Mouse (Mus musculus): Measurements from ENCODE around the gene Ptprm. TPM values are rescaled to one million over a fixed set of nuclear protein-coding genes. Genes with fewer than 3 reads are reported as not detected.

The Ptprm gene
- total and polyA plus RNA-seq, 3 experiments = not detected

DNA sequence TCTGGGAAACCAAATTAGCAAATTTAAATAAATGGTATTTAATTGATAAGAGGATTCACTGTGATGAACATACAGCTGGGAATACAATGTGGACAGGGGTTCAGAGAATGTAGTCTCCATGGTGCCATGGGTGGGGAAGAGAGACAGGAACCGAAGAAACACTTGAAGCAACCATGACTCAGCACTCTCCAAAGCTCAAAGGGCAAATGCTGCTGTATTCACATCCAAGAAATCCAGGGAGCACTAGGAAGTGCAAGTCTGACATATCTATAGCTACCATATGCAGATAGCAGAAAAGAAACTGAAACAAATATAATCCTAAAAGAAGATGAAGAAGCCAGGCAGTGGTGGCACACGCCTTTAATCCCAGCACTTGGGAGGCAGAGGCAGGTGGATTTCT, 531.9 kb downstream of the Ptprm start:
- Histone ChIP-seq H3K27ac (ENCODE audit: control insufficient read depth, low read depth, low read length) (no peak overlapping the region), H3K9me3 (replicated peaks; ENCODE audit: insufficient read depth, low read length) (no peaks in the 10 kb centered on the region), H3K36me3 (ENCODE audit: control insufficient read depth in 1 of 2, insufficient read depth in 2 of 2, low read length in 2 of 2) (no peaks in the 10 kb centered on the region), H3K79me2 (ENCODE audit: control insufficient read depth, insufficient read depth, low read length, poor library complexity) (no peaks in the 10 kb centered on the region), H3K4me3 (ENCODE audit: control insufficient read depth in 1 of 2, insufficient read depth in 1 of 2, low read depth in 2 of 2, low read length in 2 of 2) (no peak overlapping the region), H3K27me3 (ENCODE audit: control insufficient read depth in 1 of 2, insufficient read depth in 2 of 2, low read length in 2 of 2) (no peaks in the 10 kb centered on the region), H3K4me1 (ENCODE audit: control insufficient read depth in 1 of 2, insufficient read depth in 2 of 2, low read length in 2 of 2) (no peaks in the 10 kb centered on the region), H3K9ac (ENCODE audit: control insufficient read depth, low read depth, low read length, poor library complexity, severe bottlenecking) (no peak overlapping the region)
- DNase-seq (ENCODE audit: low read depth, low spot score) = no peak
- TF ChIP-seq GABPA (IDR thresholded peaks at IDR 0.05; ENCODE audit: low read depth, low read length) = no peak
- no peak for TF ChIP-seq POLR2AphosphoS5 (IDR thresholded peaks at IDR 0.05; ENCODE audit: borderline replicate concordance, low read depth, low read length)
- no peak for TF ChIP-seq MYB (IDR thresholded peaks at IDR 0.05; ENCODE audit: low read depth, low read length)
- no peak for TF ChIP-seq MAX (IDR thresholded peaks at IDR 0.05; ENCODE audit: low read length)
- TF ChIP-seq POLR2A (IDR thresholded peaks at IDR 0.05; ENCODE audit: control insufficient read depth in 1 of 2, insufficient read depth in 1 of 2, low read depth in 1 of 2, low read length in 2 of 2, poor library complexity in 1 of 2) = no peak
- no peak for TF ChIP-seq NRF1 (IDR thresholded peaks at IDR 0.05; ENCODE audit: insufficient read depth, low read depth, low read length, poor library complexity, severe bottlenecking)
- TF ChIP-seq TBP (IDR thresholded peaks at IDR 0.05; ENCODE audit: low read depth, low read length) = no peak
- TF ChIP-seq E2F4 (IDR thresholded peaks at IDR 0.05; ENCODE audit: borderline replicate concordance, low read depth, low read length) = no peak
- TF ChIP-seq CHD1 (IDR thresholded peaks at IDR 0.05; ENCODE audit: low read depth, low read length) = no peak
- TF ChIP-seq POLR2AphosphoS2 (IDR thresholded peaks at IDR 0.05; ENCODE audit: low read length) = no peak
- TF ChIP-seq ZKSCAN1 (IDR thresholded peaks at IDR 0.05; ENCODE audit: low read depth, low read length) = no peak
- no peak for TF ChIP-seq MAZ (IDR thresholded peaks at IDR 0.05; ENCODE audit: low read depth, low read length)
- TF ChIP-seq CTCF (IDR thresholded peaks at IDR 0.05 in 2 of 3, conservative IDR thresholded peaks at IDR 0.05 in 1 of 3; ENCODE audit: control insufficient read depth in 1 of 3, insufficient read depth in 1 of 3, low read depth in 2 of 3, low read length in 3 of 3, poor library complexity in 1 of 3, severe bottlenecking in 1 of 3) = no peak
- TF ChIP-seq HCFC1 (IDR thresholded peaks at IDR 0.05; ENCODE audit: low read depth, low read length) = no peak
- no peak for TF ChIP-seq ETS1 (IDR thresholded peaks at IDR 0.05; ENCODE audit: low read depth, low read length)
- no peak for TF ChIP-seq BHLHE40 (IDR thresholded peaks at IDR 0.05; ENCODE audit: borderline replicate concordance, low read depth, low read length)

DNA sequence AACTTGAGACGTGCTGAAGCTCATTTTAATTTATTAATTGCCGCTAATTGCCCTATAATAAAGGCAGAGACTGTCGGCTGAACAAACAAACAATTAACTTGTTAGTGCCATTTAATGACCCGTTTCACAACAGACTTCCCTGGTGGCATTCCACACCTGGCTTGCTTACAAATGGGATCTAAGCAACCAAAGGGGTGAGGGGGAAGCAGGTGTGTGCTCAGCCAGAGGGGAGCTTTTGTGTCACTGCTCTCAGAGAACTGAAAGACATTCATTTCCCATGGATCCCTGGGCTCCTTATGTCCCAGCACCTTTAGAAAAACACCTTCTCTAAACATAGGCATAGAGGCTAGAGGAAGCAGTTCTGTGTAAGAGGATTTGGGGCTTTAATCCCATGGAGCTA, 536.9 kb downstream of the Ptprm start:
- H3K9ac ChIP-seq (ENCODE audit: control insufficient read depth, low read depth, low read length, poor library complexity, severe bottlenecking) = no peak overlapping the region
- no peaks in the 10 kb centered on the region for H3K36me3 ChIP-seq (ENCODE audit: control insufficient read depth in 1 of 2, insufficient read depth in 2 of 2, low read length in 2 of 2)
- no peaks in the 10 kb centered on the region for H3K4me1 ChIP-seq (ENCODE audit: control insufficient read depth in 1 of 2, insufficient read depth in 2 of 2, low read length in 2 of 2)
- no peaks in the 10 kb centered on the region for H3K27me3 ChIP-seq (ENCODE audit: control insufficient read depth in 1 of 2, insufficient read depth in 2 of 2, low read length in 2 of 2)
- TF ChIP-seq ELF1 (IDR thresholded peaks at IDR 0.05; ENCODE audit: low read depth, low read length) = no peak
- no peak for TF ChIP-seq ZMIZ1 (IDR thresholded peaks at IDR 0.05; ENCODE audit: low read depth, low read length)
- TF ChIP-seq SIN3A (IDR thresholded peaks at IDR 0.05; ENCODE audit: low read length) = no peak
- H3K9me3 ChIP-seq (replicated peaks; ENCODE audit: insufficient read depth, low read length) = no peaks in the 10 kb centered on the region
- H3K4me3 ChIP-seq (ENCODE audit: control insufficient read depth in 1 of 2, insufficient read depth in 1 of 2, low read depth in 2 of 2, low read length in 2 of 2) = no peak overlapping the region
- no peaks in the 10 kb centered on the region for H3K79me2 ChIP-seq (ENCODE audit: control insufficient read depth, insufficient read depth, low read length, poor library complexity)
- no peak for DNase-seq (ENCODE audit: low read depth, low spot score)
- H3K27ac ChIP-seq (ENCODE audit: control insufficient read depth, low read depth, low read length) = no peak overlapping the region
